Mouse (Mus musculus): ENCODE data around the gene Usp43.

Usp43 gene

GRCm38 (mm10) chr11:67806832-67807597 lies 114.9 kb downstream of the Usp43 start:
- DNase-seq (ENCODE audit: low spot score): no peak

GRCm38 (mm10) chr11:67805538-67805937 lies 116.4 kb downstream of the Usp43 start:
- no peak for DNase-seq (ENCODE audit: low spot score)
